Mouse (Mus musculus) layer of hippocampus, adult 18-20 months (tissue): ENCODE data around the gene Rslcan18. TPM values are rescaled to one million over a fixed set of nuclear protein-coding genes. Genes with fewer than 3 reads are reported as not detected.

Source experiments
- total RNA-seq, 2 experiments: library from RNA; stranded (reverse); gene quantifications; 2 replicates each; pipeline ENCODE4 v1.2.3; 2021

The Rslcan18 gene
- total RNA-seq, 2 experiments from 2014 or later, result 0.58 to 0.74 TPM

Other genes starting within 250 kb of the Rslcan18 start
- 1 to 10 TPM; 1.9 to 2.9 TPM for gene Gm10767, start 211.3 kb downstream of the Rslcan18 start, total RNA-seq
- gene Zfp712, start 55.1 kb downstream of the Rslcan18 start, total RNA-seq, result 1 to 10 TPM; 4.4 to 4.8 TPM
- gene Zfp708, start 18.3 kb downstream of the Rslcan18 start, total RNA-seq, result 1 to 10 TPM; 2.4 to 3.2 TPM
- gene Gm28557, start 7.7 kb downstream of the Rslcan18 start, total RNA-seq, result 1 to 10 TPM; 2.9 to 3.1 TPM
- 10 to 100 TPM in 1 of 2 experiments, 1 to 10 TPM in 1; 9.9 to 13.7 TPM for gene Zfp759, start 5.4 kb upstream of the Rslcan18 start, total RNA-seq
- gene Rsl1, start 56.9 kb upstream of the Rslcan18 start, total RNA-seq, result 1 to 10 TPM; 5.6 to 6.6 TPM
- 1 to 10 TPM; 3.0 to 3.5 TPM for gene Zfp455, start 78.2 kb upstream of the Rslcan18 start, total RNA-seq
- gene Zfp458, start 162.2 kb upstream of the Rslcan18 start, total RNA-seq, result 10 to 100 TPM; 19.7 to 20.7 TPM
- gene Zfp457, start 190.2 kb upstream of the Rslcan18 start, total RNA-seq, result 1 to 10 TPM; 4.6 to 5.5 TPM
- 1 to 10 TPM; 3.7 to 4.1 TPM for gene Zfp595, start 216.3 kb upstream of the Rslcan18 start, total RNA-seq
- under 1 TPM in 1 of 2 experiments, not detected in 1; 0.82 TPM for gene Gm28044, start 244.3 kb upstream of the Rslcan18 start, total RNA-seq
- 1 to 10 TPM in 1 of 2 experiments, under 1 TPM in 1; 0.81 to 1.0 TPM for gene Zfp953, start 244.3 kb upstream of the Rslcan18 start, total RNA-seq